Mouse (Mus musculus) natural killer cell, adult 2 months (primary cell): ENCODE measurements around the gene Ptpn1.
A peak's percentile ranks its signal among the peaks of the same experiment; 100 is the strongest.

Experiments
- DNase-seq, 2 experiments: peaks; one replicate each; pipeline ENCODE4 v3.0.0; 2022; ENCODE audit warnings: low spot score in 2 of 2

The Ptpn1 gene

GRCm38 (mm10) chr2:167969851-167970541 lies 38.1 kb downstream of the Ptpn1 start:
- no peak for DNase-seq

GRCm38 (mm10) chr2:167972146-167972545 lies 40.3 kb downstream of the Ptpn1 start:
- DNase-seq, result no peak

GRCm38 (mm10) chr2:167972809-167973208 lies 41.0 kb downstream of the Ptpn1 start:
- no peak for DNase-seq

- DNase-seq, result peak in 1 of 2 experiments; percentile 46
These were observed 43.9 kb downstream of the Ptpn1 start for GRCm38 (mm10) chr2:167975746-167976145.

- DNase-seq, result no peak
These were observed 46.4 kb downstream of the Ptpn1 start for GRCm38 (mm10) chr2:167978271-167978670.

- DNase-seq, result no peak
These were observed 48.5 kb downstream of the Ptpn1 start for GRCm38 (mm10) chr2:167980391-167980790.

GRCm38 (mm10) chr2:167982646-167983045 lies 50.8 kb downstream of the Ptpn1 start:
- DNase-seq, result no peak

GRCm38 (mm10) chr2:167984371-167984770 lies 52.5 kb downstream of the Ptpn1 start:
- no peak for DNase-seq

GRCm38 (mm10) chr2:167984946-167985345 lies 53.1 kb downstream of the Ptpn1 start:
- DNase-seq, result no peak

- DNase-seq, result peak; percentile 55 to 68
These were observed 54.9 kb downstream of the Ptpn1 start for GRCm38 (mm10) chr2:167986762-167987161.

- DNase-seq, result no peak
These were observed 55.8 kb downstream of the Ptpn1 start for GRCm38 (mm10) chr2:167987640-167988039.

- no peak for DNase-seq
These were observed 57.5 kb downstream of the Ptpn1 start for GRCm38 (mm10) chr2:167989310-167989709.

GRCm38 (mm10) chr2:167993260-167993659 lies 61.4 kb downstream of the Ptpn1 start:
- DNase-seq, result no peak

- DNase-seq, result peak in 1 of 2 experiments; percentile 26
These were observed 64.2 kb downstream of the Ptpn1 start for GRCm38 (mm10) chr2:167995870-167996635.

- DNase-seq, result peak; percentile 65 to 80
These were observed 64.9 kb downstream of the Ptpn1 start for GRCm38 (mm10) chr2:167996672-167997215.

GRCm38 (mm10) chr2:167997562-167997961 lies 65.7 kb downstream of the Ptpn1 start:
- DNase-seq, result peak; percentile 69 to 79

GRCm38 (mm10) chr2:167999145-167999743 lies 67.4 kb downstream of the Ptpn1 start:
- no peak for DNase-seq

- no peak for DNase-seq
These were observed 70.3 kb downstream of the Ptpn1 start for GRCm38 (mm10) chr2:168002188-168002587.

GRCm38 (mm10) chr2:168002884-168003283 lies 71.0 kb downstream of the Ptpn1 start:
- DNase-seq, result no peak

- DNase-seq, result no peak
These were observed 71.6 kb downstream of the Ptpn1 start for GRCm38 (mm10) chr2:168003431-168003830.

- no peak for DNase-seq
These were observed 72.5 kb downstream of the Ptpn1 start for GRCm38 (mm10) chr2:168004369-168004768.

- no peak for DNase-seq
These were observed 73.1 kb downstream of the Ptpn1 start for GRCm38 (mm10) chr2:168005005-168005404.
